Mouse (Mus musculus): ENCODE results near the gene Mndal. TPM values are rescaled to one million over a fixed set of nuclear protein-coding genes. Genes with fewer than 3 reads are reported as not detected.
"Not testable (repeated sequence)": the region's sequence is repeated elsewhere in the genome, so short reads cannot be mapped to it uniquely, and the experiment has no call there.

The Mndal gene
- polyA plus RNA-seq, 1 experiment from 2014 or later = 15.9 TPM

DNA sequence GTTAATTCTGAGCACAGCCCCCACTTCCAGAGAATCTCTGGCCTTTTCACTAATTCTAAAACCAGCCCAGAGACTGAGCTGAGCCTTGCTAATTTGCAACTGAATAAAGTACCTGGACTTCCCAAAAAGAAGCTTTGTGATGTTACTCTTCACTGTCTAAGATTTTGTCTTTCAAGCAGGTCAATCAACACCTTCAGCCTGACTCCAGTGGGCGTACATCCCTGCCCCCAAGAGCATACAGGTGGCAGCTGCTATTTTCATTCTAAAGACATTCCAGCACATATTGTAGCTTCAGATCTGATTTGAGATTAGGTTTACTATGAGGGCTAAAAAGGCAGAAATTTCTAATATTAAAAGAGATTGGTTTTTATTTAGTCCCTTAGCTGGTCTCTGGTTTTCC, 73.7 kb downstream of the Mndal start:
- H3K4me3 ChIP-seq (replicated peaks; ENCODE audit: low read depth, low read length); H3K9ac ChIP-seq (ENCODE audit: low read depth, low read length); H3K36me3 ChIP-seq (ENCODE audit: insufficient read depth, low read length); H3K4me2 ChIP-seq (ENCODE audit: low read length); DNase-seq (ENCODE audit: low spot score); H3K27ac ChIP-seq; H3K27me3 ChIP-seq (ENCODE audit: insufficient read depth, low read length); ATAC-seq (replicated peaks; ENCODE audit: low FRiP score, low read depth); H3K4me1 ChIP-seq (replicated peaks; ENCODE audit: insufficient read depth, low read length); H3K9me3 ChIP-seq (replicated peaks; ENCODE audit: low read length): not testable (repeated sequence)
- 89% methylated on average over 1 of the region's 1 CpGs for WGBS

DNA sequence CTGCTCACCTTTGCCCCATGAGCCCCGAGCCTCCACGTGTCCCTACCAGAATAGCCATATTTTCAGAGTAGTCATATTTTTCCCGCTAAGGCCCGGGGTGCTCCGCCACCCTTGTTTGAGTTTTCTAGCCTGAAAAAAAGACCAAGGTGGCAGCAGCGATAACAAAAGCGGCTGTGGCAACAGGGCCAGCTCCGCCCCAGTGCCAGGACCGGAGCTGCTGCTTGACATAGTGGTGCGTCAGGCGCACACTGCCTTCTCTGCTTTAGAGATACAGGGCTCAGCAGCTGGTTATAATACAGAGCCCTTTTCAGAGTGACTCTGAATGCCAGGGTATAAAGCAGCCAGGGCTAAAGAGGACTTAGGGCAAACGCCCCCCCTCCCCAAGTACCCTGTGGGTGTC, 75.8 kb downstream of the Mndal start:
- no peaks in the 10 kb centered on the region for H3K27me3 ChIP-seq (ENCODE audit: insufficient read depth, low read length)

DNA sequence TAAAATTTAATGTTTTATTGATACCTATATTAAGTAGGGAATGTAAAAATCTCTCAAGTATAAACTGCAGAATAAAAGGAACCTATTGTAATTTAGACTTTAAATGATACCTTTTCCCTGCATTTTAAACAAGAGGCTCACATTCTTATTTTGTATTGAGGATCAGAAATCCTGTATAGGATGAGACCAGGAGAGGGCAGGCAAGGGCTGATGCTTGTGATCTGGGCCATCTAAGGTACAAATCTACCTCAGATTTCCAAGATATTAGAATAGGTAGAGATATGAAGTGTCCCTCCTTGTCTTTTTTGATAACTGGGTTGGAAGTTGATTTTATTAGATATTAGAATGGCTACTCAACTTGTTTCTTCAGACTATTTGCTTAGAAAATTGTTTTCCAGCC, 88.6 kb downstream of the Mndal start:
- H3K36me3 ChIP-seq (ENCODE audit: insufficient read depth, low read length); H3K27me3 ChIP-seq (ENCODE audit: insufficient read depth, low read length); H3K9me3 ChIP-seq (replicated peaks; ENCODE audit: low read length); H3K4me3 ChIP-seq (replicated peaks; ENCODE audit: low read depth, low read length); H3K4me1 ChIP-seq (replicated peaks; ENCODE audit: insufficient read depth, low read length); H3K4me2 ChIP-seq (ENCODE audit: low read length); H3K9ac ChIP-seq (ENCODE audit: low read depth, low read length); H3K27ac ChIP-seq; ATAC-seq (replicated peaks; ENCODE audit: low FRiP score, low read depth): not testable (repeated sequence)
- peak; percentile 39; the same call in 1 of the 2 replicates for TF ChIP-seq CTCF (IDR thresholded peaks at IDR 0.05; ENCODE audit: low read depth)
- peak; percentile 3 for DNase-seq (ENCODE audit: low spot score)

More for the DNA sequence above, 75.8 kb downstream of the Mndal start:
- DNase-seq (ENCODE audit: low spot score) (no peak), ATAC-seq (replicated peaks; ENCODE audit: low FRiP score, low read depth) (no peak)
- 85% methylated on average over 12 of the region's 12 CpGs for WGBS
- no peaks in the 10 kb centered on the region for H3K9me3 ChIP-seq (replicated peaks; ENCODE audit: low read length)
- no peak for TF ChIP-seq CTCF (IDR thresholded peaks at IDR 0.05; ENCODE audit: low read depth)
- H3K4me1 ChIP-seq (replicated peaks; ENCODE audit: insufficient read depth, low read length) = no peaks in the 10 kb centered on the region
- no peaks in the 10 kb centered on the region for H3K36me3 ChIP-seq (ENCODE audit: insufficient read depth, low read length)
- no peak overlapping the region for H3K4me3 ChIP-seq (replicated peaks; ENCODE audit: low read depth, low read length)
- H3K4me2 ChIP-seq (ENCODE audit: low read length) = no peak overlapping the region
- H3K9ac ChIP-seq (ENCODE audit: low read depth, low read length) = no peak overlapping the region
- no peak overlapping the region for H3K27ac ChIP-seq

DNA sequence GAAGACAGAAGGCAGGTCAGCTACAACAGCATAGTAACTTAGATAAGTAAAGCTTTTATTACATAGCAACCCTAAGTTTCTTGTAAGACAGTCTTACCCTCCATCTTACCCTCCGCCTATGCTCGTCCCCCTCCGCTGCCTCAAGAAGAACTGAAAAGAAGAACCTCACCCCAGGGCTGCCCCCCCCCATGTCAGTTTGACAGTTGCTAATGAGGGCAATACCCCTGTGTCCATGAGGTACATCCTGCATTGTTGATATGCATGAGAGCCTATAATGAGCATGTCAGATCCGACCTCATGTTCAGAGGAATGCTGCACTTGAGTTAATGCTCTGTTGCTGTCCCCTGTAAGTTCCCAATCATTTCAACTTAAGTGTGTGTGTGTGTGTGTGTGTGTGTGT, 89.4 kb downstream of the Mndal start:
- not testable (repeated sequence) for H3K4me1 ChIP-seq (replicated peaks; ENCODE audit: insufficient read depth, low read length); H3K36me3 ChIP-seq (ENCODE audit: insufficient read depth, low read length); H3K27me3 ChIP-seq (ENCODE audit: insufficient read depth, low read length); ATAC-seq (replicated peaks; ENCODE audit: low FRiP score, low read depth); H3K9ac ChIP-seq (ENCODE audit: low read depth, low read length); H3K9me3 ChIP-seq (replicated peaks; ENCODE audit: low read length); DNase-seq (ENCODE audit: low spot score); H3K27ac ChIP-seq; H3K4me3 ChIP-seq (replicated peaks; ENCODE audit: low read depth, low read length); H3K4me2 ChIP-seq (ENCODE audit: low read length)
- WGBS = 52% methylated on average over 4 of the region's 4 CpGs

DNA sequence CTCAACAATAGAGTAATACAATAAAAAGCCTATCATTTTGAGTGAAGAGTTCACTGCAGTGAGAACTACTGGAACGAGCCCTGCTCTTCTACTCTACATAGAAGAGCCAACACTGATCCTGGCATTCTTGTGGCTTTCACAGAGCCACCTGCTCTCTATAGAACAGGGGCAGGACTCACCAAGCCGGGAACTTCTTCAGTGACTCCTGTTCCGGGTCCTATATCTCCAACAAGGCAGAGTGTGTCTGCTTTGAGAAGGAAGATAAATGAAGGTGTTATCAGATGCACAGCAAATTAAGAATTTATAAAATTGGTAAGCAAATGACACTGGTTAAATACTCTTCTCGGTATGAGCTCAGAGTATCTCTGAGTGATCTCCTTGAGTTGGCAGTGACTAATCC, 96.1 kb downstream of the Mndal start:
- not testable (repeated sequence) for H3K27ac ChIP-seq; H3K9me3 ChIP-seq (replicated peaks; ENCODE audit: low read length); H3K4me1 ChIP-seq (replicated peaks; ENCODE audit: insufficient read depth, low read length); H3K4me2 ChIP-seq (ENCODE audit: low read length); H3K4me3 ChIP-seq (replicated peaks; ENCODE audit: low read depth, low read length); ATAC-seq (replicated peaks; ENCODE audit: low FRiP score, low read depth); H3K9ac ChIP-seq (ENCODE audit: low read depth, low read length); DNase-seq (ENCODE audit: low spot score); H3K27me3 ChIP-seq (ENCODE audit: insufficient read depth, low read length); H3K36me3 ChIP-seq (ENCODE audit: insufficient read depth, low read length)
- 78% methylated on average over 4 of the region's 4 CpGs for WGBS

DNA sequence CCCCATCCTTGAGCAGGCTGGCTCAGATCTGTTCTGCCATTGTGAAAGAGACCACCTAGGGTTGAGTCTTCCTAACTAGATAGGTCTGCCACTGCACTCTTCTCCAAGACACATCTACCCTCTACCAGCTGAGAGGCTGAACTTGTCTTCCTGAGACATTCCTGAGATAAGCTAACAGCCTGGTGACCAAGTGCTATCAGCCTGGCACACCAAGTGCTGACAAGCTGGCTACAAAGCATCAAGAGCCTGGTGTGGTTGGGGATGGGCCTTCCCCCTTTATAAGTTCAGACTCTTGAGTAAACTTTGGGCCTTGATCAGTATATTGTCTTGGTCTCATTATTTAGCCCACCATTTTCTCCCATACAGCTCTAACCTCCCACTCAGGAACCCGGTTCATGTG, 97.5 kb downstream of the Mndal start:
- no peaks in the 10 kb centered on the region for H3K4me1 ChIP-seq (replicated peaks; ENCODE audit: insufficient read depth, low read length)
- WGBS = 89% methylated on average over 1 of the region's 1 CpGs
- H3K36me3 ChIP-seq (ENCODE audit: insufficient read depth, low read length) = no peaks in the 10 kb centered on the region
- no peak overlapping the region for H3K4me3 ChIP-seq (replicated peaks; ENCODE audit: low read depth, low read length)
- H3K9ac ChIP-seq (ENCODE audit: low read depth, low read length) = no peak overlapping the region
- no peak for ATAC-seq (replicated peaks; ENCODE audit: low FRiP score, low read depth)
- no peaks in the 10 kb centered on the region for H3K27me3 ChIP-seq (ENCODE audit: insufficient read depth, low read length)
- no peak overlapping the region for H3K4me2 ChIP-seq (ENCODE audit: low read length)
- no peak for TF ChIP-seq CTCF (IDR thresholded peaks at IDR 0.05; ENCODE audit: low read depth)
- no peak for DNase-seq (ENCODE audit: low spot score)
- H3K9me3 ChIP-seq (replicated peaks; ENCODE audit: low read length) = no peaks in the 10 kb centered on the region
- H3K27ac ChIP-seq = no peak overlapping the region

DNA sequence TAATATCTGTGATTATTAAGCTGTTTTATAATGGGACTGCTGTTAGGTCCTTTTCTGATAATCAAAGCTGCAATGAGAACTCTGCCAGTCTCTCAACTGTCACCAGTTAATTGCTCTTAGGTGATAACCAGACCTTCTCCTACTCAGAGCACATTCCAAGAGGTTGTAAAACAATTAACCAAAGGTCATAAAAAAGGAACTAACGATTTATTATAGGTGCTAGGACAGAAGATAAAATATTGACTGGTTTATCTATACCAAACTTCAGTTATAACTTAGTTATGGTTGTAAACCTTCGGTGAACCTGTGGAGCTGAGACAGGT, 120.8 kb downstream of the Mndal start:
- ATAC-seq (replicated peaks; ENCODE audit: low FRiP score, low read depth); H3K9me3 ChIP-seq (replicated peaks; ENCODE audit: low read length): not testable (repeated sequence)

DNA sequence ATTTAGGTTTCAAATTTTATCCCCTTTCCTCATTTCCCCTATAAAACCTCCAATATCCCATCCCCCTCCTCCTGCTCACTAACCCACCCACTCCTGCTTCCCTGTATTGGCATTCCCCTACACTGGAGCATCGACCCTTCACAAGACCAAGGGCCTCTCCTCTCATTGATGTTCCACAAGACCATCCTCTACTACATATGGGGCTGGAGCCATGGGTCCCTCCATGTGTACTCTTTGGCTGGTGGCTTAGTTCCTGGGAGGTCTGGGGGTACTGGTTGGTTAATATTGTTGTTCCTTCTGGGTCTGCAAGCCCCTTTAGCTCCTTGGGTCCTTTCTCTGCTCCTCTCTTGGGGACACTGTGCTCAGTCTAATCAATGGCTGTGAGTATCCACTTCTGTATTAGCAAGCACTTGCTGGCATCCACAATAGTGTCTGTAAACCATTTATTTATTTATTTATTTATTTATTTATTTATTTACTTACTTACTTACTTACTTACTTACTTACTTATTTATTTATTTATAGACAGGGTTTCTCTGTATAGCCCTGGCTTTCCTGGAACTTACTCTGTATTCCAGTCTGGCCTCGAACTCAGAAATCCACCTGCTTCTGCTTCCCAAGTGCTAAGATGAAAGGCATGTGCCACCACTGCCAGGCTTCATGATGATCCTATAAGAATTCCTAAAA, 121.4 kb downstream of the Mndal start:
- H3K4me2 ChIP-seq (ENCODE audit: low read length); H3K27me3 ChIP-seq (ENCODE audit: insufficient read depth, low read length); DNase-seq (ENCODE audit: low spot score); H3K9ac ChIP-seq (ENCODE audit: low read depth, low read length); H3K4me3 ChIP-seq (replicated peaks; ENCODE audit: low read depth, low read length); H3K9me3 ChIP-seq (replicated peaks; ENCODE audit: low read length); H3K27ac ChIP-seq; H3K4me1 ChIP-seq (replicated peaks; ENCODE audit: insufficient read depth, low read length); H3K36me3 ChIP-seq (ENCODE audit: insufficient read depth, low read length); ATAC-seq (replicated peaks; ENCODE audit: low FRiP score, low read depth): not testable (repeated sequence)
- WGBS = 66% methylated on average over 2 of the region's 2 CpGs

More for the DNA sequence above, 120.8 kb downstream of the Mndal start:
- H3K36me3 ChIP-seq (ENCODE audit: insufficient read depth, low read length); H3K4me3 ChIP-seq (replicated peaks; ENCODE audit: low read depth, low read length); H3K27me3 ChIP-seq (ENCODE audit: insufficient read depth, low read length); H3K4me2 ChIP-seq (ENCODE audit: low read length); H3K27ac ChIP-seq; H3K4me1 ChIP-seq (replicated peaks; ENCODE audit: insufficient read depth, low read length); DNase-seq (ENCODE audit: low spot score); H3K9ac ChIP-seq (ENCODE audit: low read depth, low read length): not testable (repeated sequence)
- 14% methylated on average over 2 of the region's 2 CpGs for WGBS

DNA sequence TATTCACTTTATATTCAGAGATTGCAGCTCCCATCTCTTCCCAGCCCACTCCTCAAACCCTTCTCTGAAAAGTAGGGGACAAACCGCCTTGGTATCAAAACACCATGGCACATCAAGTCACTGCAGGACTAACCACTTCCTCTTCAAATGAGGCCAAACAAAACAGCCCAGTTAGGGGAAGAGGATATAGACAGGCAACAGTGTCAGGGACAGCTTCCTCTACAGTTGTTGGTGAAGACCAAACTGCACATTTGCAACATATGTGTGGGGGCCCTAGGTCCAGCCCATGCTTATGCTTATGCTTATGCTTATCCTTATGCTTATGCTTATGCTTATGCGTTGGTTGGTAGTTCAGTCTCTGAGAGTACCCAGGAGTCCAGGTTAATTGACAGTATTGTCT, 133.0 kb downstream of the Mndal start:
- H3K9me3 ChIP-seq (replicated peaks; ENCODE audit: low read length); H3K27ac ChIP-seq; ATAC-seq (replicated peaks; ENCODE audit: low FRiP score, low read depth); H3K4me3 ChIP-seq (replicated peaks; ENCODE audit: low read depth, low read length); H3K4me1 ChIP-seq (replicated peaks; ENCODE audit: insufficient read depth, low read length); H3K27me3 ChIP-seq (ENCODE audit: insufficient read depth, low read length); H3K36me3 ChIP-seq (ENCODE audit: insufficient read depth, low read length); H3K9ac ChIP-seq (ENCODE audit: low read depth, low read length); H3K4me2 ChIP-seq (ENCODE audit: low read length); DNase-seq (ENCODE audit: low spot score): not testable (repeated sequence)
- 72% methylated on average over 2 of the region's 2 CpGs for WGBS
